In genomic region chr11:119192605-119193004, GRCm38 (mm10) we compare ENCODE assay signal across 20 mouse cellular contexts.
"Had no signal": no experiment of that assay in that cellular context is flagged by ENCODE, and none has a peak within 500 bp of the region (broad histone marks: within the 10 kb centered on the region; RNA-seq: fewer than 3 reads in every experiment).

No protein-coding gene starts in this region.

- H3K36me3 ChIP-seq: liver, embryonic 12.5 days; liver, embryonic 15.5 days; neural tube, embryonic 15.5 days had no signal

- H3K4me3 ChIP-seq: left cerebral cortex, adult 2 months; liver, embryonic 12.5 days; liver, embryonic 15.5 days; neural tube, embryonic 12.5 days; neural tube, embryonic 15.5 days had no signal

- DNase-seq: kidney, adult 2 months; kidney, postnatal 36 days; layer of hippocampus, postnatal 36 days; left cerebral cortex, postnatal 4 days; lung, adult 2 months; lung, postnatal 14 days; lung, postnatal 4 days; midbrain, embryonic 14.5 days; right cerebral cortex, postnatal 25 days; spleen, adult 18-20 months; thymus, adult 2 months; thymus, postnatal 14 days; thymus, postnatal 4 days had no signal

- H3K27ac ChIP-seq: kidney, postnatal 0 days; left cerebral cortex, adult 2 months; liver, embryonic 12.5 days; liver, embryonic 15.5 days; neural tube, embryonic 12.5 days; neural tube, embryonic 15.5 days had no signal

- H3K9ac ChIP-seq: liver, embryonic 12.5 days; liver, embryonic 15.5 days; neural tube, embryonic 12.5 days; neural tube, embryonic 15.5 days had no signal

- H3K27me3 ChIP-seq: liver, embryonic 15.5 days; neural tube, embryonic 12.5 days; neural tube, embryonic 15.5 days had no signal

- ATAC-seq: liver, embryonic 12.5 days had no signal

- H3K4me2 ChIP-seq: liver, embryonic 12.5 days; liver, embryonic 15.5 days; midbrain, embryonic 11.5 days; neural tube, embryonic 12.5 days; neural tube, embryonic 15.5 days had no signal

- H3K9me3 ChIP-seq: liver, embryonic 12.5 days; liver, embryonic 15.5 days; neural tube, embryonic 12.5 days; neural tube, embryonic 15.5 days had no signal
